12 mouse cellular contexts compared by ENCODE assay signal in the genomic region with DNA sequence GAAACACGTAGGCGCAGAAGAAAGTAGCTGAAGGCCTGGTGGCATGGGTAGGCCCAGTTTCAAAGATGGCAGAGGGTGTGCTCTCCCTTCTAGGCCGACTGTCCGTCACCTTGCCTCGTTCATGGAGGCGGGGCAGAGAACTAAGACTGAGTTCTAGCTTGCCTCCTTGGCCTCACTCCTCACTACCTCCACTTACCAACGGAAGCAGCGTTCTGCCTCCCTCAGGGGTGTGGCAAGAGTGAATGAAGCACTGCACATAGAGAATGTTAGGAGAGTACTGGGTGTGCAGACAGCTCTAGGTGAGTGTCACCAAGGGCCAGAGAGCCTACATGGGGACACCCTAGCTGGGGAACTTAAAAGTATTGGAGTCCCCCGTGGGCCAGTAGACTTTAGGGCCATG. TPM values are rescaled to one million over a fixed set of nuclear protein-coding genes. Genes with fewer than 3 reads are reported as not detected.
DNase-seq lines count a peak whose midpoint lies in the region; ATAC-seq and TF ChIP-seq lines count a peak whose summit lies in the region.
"Had no signal": no experiment of that assay in that cellular context is flagged by ENCODE, and none has a peak within 500 bp of the region (broad histone marks: within the 10 kb centered on the region; RNA-seq: fewer than 3 reads in every experiment).

No protein-coding gene starts in this region.

- DNase-seq in gastrocnemius, adult 2 months, result no peak
- DNase-seq in gastrocnemius, postnatal 14 days, result no peak
- DNase-seq in lung, postnatal 4 days, result no peak
- no peak for DNase-seq in liver, postnatal 0 days
- no peak for DNase-seq in frontal cortex, postnatal 14 days (ENCODE audit: low spot score in 2 of 2)
- DNase-seq: cerebellum, adult 11-12 months had no signal

- TF ChIP-seq EP300 in liver, postnatal 0 days (IDR thresholded peaks at IDR 0.05; ENCODE audit: low read depth), result no peak

- H3K9ac ChIP-seq in intestine, postnatal 0 days (ENCODE audit: low read depth, low read length), result no peak overlapping the region
- no peak overlapping the region for H3K9ac ChIP-seq in intestine, embryonic 16.5 days (ENCODE audit: low read depth, low read length)
- H3K9ac ChIP-seq in lung, embryonic 16.5 days (ENCODE audit: low read length), result no peak overlapping the region
- H3K9ac ChIP-seq in liver, postnatal 0 days (replicated peaks), result no peak overlapping the region
- H3K9ac ChIP-seq: hindbrain, embryonic 14.5 days; neural tube, embryonic 13.5 days had no signal

- peak overlapping the region; percentile 89 for H3K27ac ChIP-seq in gastrocnemius, adult 2 months
- peak overlapping the region; percentile 29 for H3K27ac ChIP-seq in intestine, postnatal 0 days (ENCODE audit: low read depth, low read length)
- H3K27ac ChIP-seq in intestine, embryonic 16.5 days (ENCODE audit: low read length), result no peak overlapping the region
- H3K27ac ChIP-seq in lung, embryonic 16.5 days (ENCODE audit: low read length), result peak overlapping the region; percentile 95
- H3K27ac ChIP-seq in liver, postnatal 0 days (ENCODE audit: low read depth), result peak overlapping the region; percentile 78; the same call in 1 of the 2 replicates

- no peaks in the 10 kb centered on the region for H3K4me1 ChIP-seq in intestine, postnatal 0 days (replicated peaks; ENCODE audit: control insufficient read depth, insufficient read depth, low read length)
- peaks cover 27% of the 10 kb centered on the region for H3K4me1 ChIP-seq in intestine, embryonic 16.5 days (ENCODE audit: control insufficient read depth, insufficient read depth, low read length)
- H3K4me1 ChIP-seq in lung, embryonic 16.5 days (replicated peaks; ENCODE audit: control insufficient read depth, insufficient read depth, low read length), result peaks cover 28% of the 10 kb centered on the region
- H3K4me1 ChIP-seq in liver, postnatal 0 days (ENCODE audit: insufficient read depth), result peaks cover 24% of the 10 kb centered on the region

- H3K4me3 ChIP-seq in gastrocnemius, adult 2 months, result no peak overlapping the region
- H3K4me3 ChIP-seq in intestine, postnatal 0 days (ENCODE audit: low read depth, low read length), result no peak overlapping the region
- H3K4me3 ChIP-seq in intestine, embryonic 16.5 days (ENCODE audit: low read length), result no peak overlapping the region
- H3K4me3 ChIP-seq in lung, embryonic 16.5 days (ENCODE audit: low read length), result no peak overlapping the region
- no peak overlapping the region for H3K4me3 ChIP-seq in liver, postnatal 0 days (ENCODE audit: low read depth, low read length)
- H3K4me3 ChIP-seq: neural tube, embryonic 13.5 days had no signal

- ATAC-seq in intestine, postnatal 0 days, result no peak
- no peak for ATAC-seq in intestine, embryonic 16.5 days
- no peak for ATAC-seq in lung, embryonic 16.5 days (ENCODE audit: low read depth)
- no peak for ATAC-seq in liver, postnatal 0 days
- ATAC-seq: forebrain, embryonic 14.5 days had no signal

- no peak for TF ChIP-seq CTCF in gastrocnemius, adult 2 months (IDR thresholded peaks at IDR 0.05)
- TF ChIP-seq CTCF in intestine, postnatal 0 days (IDR thresholded peaks at IDR 0.05; ENCODE audit: low read depth), result no peak
- no peak for TF ChIP-seq CTCF in liver, postnatal 0 days (IDR thresholded peaks at IDR 0.05; ENCODE audit: low read depth)

- intact Hi-C loops in gastrocnemius, adult 2 months (cut with DNase I), result loop anchor here (5.0 kb wide), 1 partner anchor 39 kb away; no protein-coding TSS in a partner anchor
- intact Hi-C loops in gastrocnemius, postnatal 14 days (cut with DNase I; ENCODE audit: low total_unique reads), result no loop called here

- WGBS in intestine, postnatal 0 days, result 85% methylated on average over 9 of the region's 9 CpGs
- 91% methylated on average over 9 of the region's 9 CpGs for WGBS in intestine, embryonic 16.5 days
- 91% methylated on average over 9 of the region's 9 CpGs for WGBS in lung, embryonic 16.5 days
- WGBS in liver, postnatal 0 days (ENCODE audit: insufficient replicate concordance), result 82% methylated on average over 9 of the region's 9 CpGs

- H3K36me3 ChIP-seq in intestine, postnatal 0 days (ENCODE audit: control insufficient read depth, insufficient read depth), result no peaks in the 10 kb centered on the region; the same call in none of the 2 replicates
- peaks cover 7% of the 10 kb centered on the region for H3K36me3 ChIP-seq in intestine, embryonic 16.5 days (ENCODE audit: control insufficient read depth, insufficient read depth, low read length)
- no peaks in the 10 kb centered on the region for H3K36me3 ChIP-seq in lung, embryonic 16.5 days (ENCODE audit: control insufficient read depth, insufficient read depth, low read length)
- H3K36me3 ChIP-seq in liver, postnatal 0 days (replicated peaks; ENCODE audit: insufficient read depth, low read length), result peaks cover 3% of the 10 kb centered on the region; the same call in 1 of the 2 replicates

- no peak overlapping the region for H3K4me2 ChIP-seq in intestine, postnatal 0 days (replicated peaks; ENCODE audit: low read depth)
- no peak overlapping the region for H3K4me2 ChIP-seq in intestine, embryonic 16.5 days (ENCODE audit: low read depth, low read length)
- H3K4me2 ChIP-seq in lung, embryonic 16.5 days (ENCODE audit: low read depth, low read length), result no peak overlapping the region
- no peak overlapping the region for H3K4me2 ChIP-seq in liver, postnatal 0 days (ENCODE audit: low read depth, low read length)
- H3K4me2 ChIP-seq: hindbrain, embryonic 14.5 days; neural tube, embryonic 13.5 days had no signal

- H3K9me3 ChIP-seq in intestine, postnatal 0 days (ENCODE audit: control insufficient read depth), result no peaks in the 10 kb centered on the region
- no peaks in the 10 kb centered on the region for H3K9me3 ChIP-seq in intestine, embryonic 16.5 days (ENCODE audit: control insufficient read depth, low read length)
- no peaks in the 10 kb centered on the region for H3K9me3 ChIP-seq in lung, embryonic 16.5 days (ENCODE audit: control insufficient read depth, low read length)
- no peaks in the 10 kb centered on the region for H3K9me3 ChIP-seq in liver, postnatal 0 days (ENCODE audit: low read length)
- H3K9me3 ChIP-seq: neural tube, embryonic 13.5 days had no signal

- no peaks in the 10 kb centered on the region for H3K27me3 ChIP-seq in intestine, postnatal 0 days (replicated peaks; ENCODE audit: control insufficient read depth, insufficient read depth, low read length)
- no peaks in the 10 kb centered on the region for H3K27me3 ChIP-seq in intestine, embryonic 16.5 days (replicated peaks; ENCODE audit: control insufficient read depth, insufficient read depth, low read length)
- no peaks in the 10 kb centered on the region for H3K27me3 ChIP-seq in lung, embryonic 16.5 days (ENCODE audit: control insufficient read depth, insufficient read depth, low read depth, low read length)
- no peaks in the 10 kb centered on the region for H3K27me3 ChIP-seq in liver, postnatal 0 days (ENCODE audit: insufficient read depth, low read length)
- H3K27me3 ChIP-seq: neural tube, embryonic 13.5 days had no signal

RNA-seq across cellular contexts. Expression of a gene that starts 21.1 kb away (rescaled TPM):
- total RNA-seq in gastrocnemius, adult 2 months (2021), result 10 to 100 TPM; 73.0 to 89.6 TPM
- 10 to 100 TPM; 30.8 to 77.9 TPM for total RNA-seq in gastrocnemius, postnatal 14 days (2021)
- polyA plus RNA-seq in intestine, postnatal 0 days (2015; fragmentation: Nextera tagmentation; extraction: Ambion mirVana), result 18.9 and 19.4 TPM in 2 replicates
- 12.2 and 14.4 TPM in 2 replicates for polyA plus RNA-seq in intestine, embryonic 16.5 days (2015; fragmentation: Nextera tagmentation; extraction: Ambion mirVana)
- 25.2 and 28.4 TPM in 2 replicates for polyA plus RNA-seq in lung, embryonic 16.5 days (2015; fragmentation: Nextera tagmentation; extraction: Ambion mirVana)
- polyA plus RNA-seq in liver, postnatal 0 days (2015; fragmentation: Nextera tagmentation; extraction: Ambion mirVana), result 13.4 and 14.2 TPM in 2 replicates

RNA-seq across cellular contexts. Expression of a gene that starts 21.8 kb away (rescaled TPM):
- 10 to 100 TPM; 40.3 to 60.3 TPM for total RNA-seq in gastrocnemius, adult 2 months (2021)
- total RNA-seq in gastrocnemius, postnatal 14 days (2021), result 10 to 100 TPM; 71.4 to 87.7 TPM
- 48.6 TPM in 2 replicates for polyA plus RNA-seq in intestine, postnatal 0 days (2015; fragmentation: Nextera tagmentation; extraction: Ambion mirVana)
- 88.6 and 91.2 TPM in 2 replicates for polyA plus RNA-seq in intestine, embryonic 16.5 days (2015; fragmentation: Nextera tagmentation; extraction: Ambion mirVana)
- polyA plus RNA-seq in lung, embryonic 16.5 days (2015; fragmentation: Nextera tagmentation; extraction: Ambion mirVana), result 84.3 and 94.6 TPM in 2 replicates
- 34.4 and 35.0 TPM in 2 replicates for polyA plus RNA-seq in liver, postnatal 0 days (2015; fragmentation: Nextera tagmentation; extraction: Ambion mirVana)
